Mouse (Mus musculus): Measurements from ENCODE around the gene Nr1i2.
"Not testable (repeated sequence)": the region's sequence is repeated elsewhere in the genome, so short reads cannot be mapped to it uniquely, and the experiment has no call there.

Nr1i2 gene

GRCm38 (mm10) chr16:38294685-38295348, at the start of gene Nr1i2:
Gene Nr1i2 (minus strand): TSS chr16:38294824.
- peak; percentile 59 for DNase-seq

GRCm38 (mm10) chr16:38341396-38342324, 47.0 kb upstream of the Nr1i2 start, which contains the start of gene Maats1:
Gene Maats1 (minus strand): TSS chr16:38342143.
- peak; percentile 82 for DNase-seq

GRCm38 (mm10) chr16:38338077-38338476, 43.5 kb upstream of the Nr1i2 start:
- DNase-seq, result not testable (repeated sequence)

GRCm38 (mm10) chr16:38334431-38334830, 39.8 kb upstream of the Nr1i2 start:
- peak; percentile 28 for DNase-seq

- DNase-seq, result no peak
Observed at GRCm38 (mm10) chr16:38329340-38329739, 34.7 kb upstream of the Nr1i2 start.

GRCm38 (mm10) chr16:38326778-38327397, 32.3 kb upstream of the Nr1i2 start:
- DNase-seq, result no peak

- DNase-seq, result no peak
Observed at GRCm38 (mm10) chr16:38324311-38324710, 29.7 kb upstream of the Nr1i2 start.

- peak; percentile 48 for DNase-seq
Observed at GRCm38 (mm10) chr16:38321452-38321935, 26.9 kb upstream of the Nr1i2 start.

GRCm38 (mm10) chr16:38319087-38319486, 24.5 kb upstream of the Nr1i2 start:
- no peak for DNase-seq

- DNase-seq, result no peak
Observed at GRCm38 (mm10) chr16:38318492-38318891, 23.9 kb upstream of the Nr1i2 start.

- no peak for DNase-seq
Observed at GRCm38 (mm10) chr16:38308195-38308594, 13.6 kb upstream of the Nr1i2 start.

- DNase-seq, result no peak
Observed at GRCm38 (mm10) chr16:38307651-38308050, 13.0 kb upstream of the Nr1i2 start.

- DNase-seq, result no peak
Observed at GRCm38 (mm10) chr16:38307221-38307605, 12.6 kb upstream of the Nr1i2 start.

GRCm38 (mm10) chr16:38306571-38307220, 12.1 kb upstream of the Nr1i2 start:
- DNase-seq, result peak; percentile 21

GRCm38 (mm10) chr16:38304460-38305194, 10.0 kb upstream of the Nr1i2 start:
- peak; percentile 71 for DNase-seq

- DNase-seq, result no peak
Observed at GRCm38 (mm10) chr16:38302367-38302766, 7.7 kb upstream of the Nr1i2 start.

GRCm38 (mm10) chr16:38298410-38298809, 3.8 kb upstream of the Nr1i2 start:
- DNase-seq, result no peak

- DNase-seq, result peak; percentile 57
Observed at GRCm38 (mm10) chr16:38295349-38295930, 816 bp upstream of the Nr1i2 start.

- no peak for DNase-seq
Observed at GRCm38 (mm10) chr16:38290151-38290550, 4.5 kb downstream of the Nr1i2 start.

- peak; percentile 34 for DNase-seq
Observed at GRCm38 (mm10) chr16:38288851-38289250, 5.8 kb downstream of the Nr1i2 start.

GRCm38 (mm10) chr16:38287762-38288161, 6.9 kb downstream of the Nr1i2 start:
- no peak for DNase-seq

- DNase-seq, result no peak
Observed at GRCm38 (mm10) chr16:38287357-38287756, 7.3 kb downstream of the Nr1i2 start.
